Mouse (Mus musculus) kidney, embryonic 14.5 days (tissue): ENCODE measurements at regions not wholly inside any gene's neighbourhood (a gene's known extent, or its start where the extent isn't known, plus 50 kb on each side); places are given as distances from the start of the nearest gene placed in this dataset.

Experiments used
- ATAC-seq: fragments of 200-750 bp; cut with Nextera tagmentation; 2 replicates; pipeline ENCODE4 v1.8.0; 2017; ENCODE audit warnings: moderate number of reproducible peaks, mild to moderate bottlenecking, moderate TSS enrichment, moderate library complexity; ENCODE audit not compliant: low FRiP score, low TSS enrichment
- H3K27ac ChIP-seq: fragments of 300-500 bp; sonication (generic); 2 replicates; pipeline ENCODE4 v1.5.1; 2014; ENCODE audit warnings: low read depth, mild to moderate bottlenecking, low read length, moderate library complexity, mixed read lengths
- H3K27me3 ChIP-seq: fragments of 300-500 bp; sonication (generic); 2 replicates; pipeline ENCODE4 v1.6.1; 2014; ENCODE audit warnings: mild to moderate bottlenecking, low read length; ENCODE audit not compliant: control insufficient read depth, insufficient read depth
- H3K36me3 ChIP-seq: fragments of 300-500 bp; sonication (generic); 2 replicates; pipeline ENCODE4 v1.6.1; 2014; ENCODE audit warnings: low read length, mixed read lengths; ENCODE audit not compliant: control insufficient read depth, insufficient read depth
- H3K4me1 ChIP-seq: fragments of 300-500 bp; sonication (generic); 2 replicates; pipeline ENCODE4 v1.6.1; 2014; ENCODE audit warnings: low read length, mixed read lengths; ENCODE audit not compliant: control insufficient read depth, insufficient read depth
- H3K4me2 ChIP-seq: fragments of 300-500 bp; sonication (generic); replicated peaks from 2 replicates; pipeline ENCODE4 v1.6.1; 2014; ENCODE audit warnings: low read depth, mild to moderate bottlenecking, low read length
- H3K4me3 ChIP-seq: fragments of 300-500 bp; sonication (generic); 2 replicates; pipeline ENCODE4 v1.5.1; 2014; ENCODE audit warnings: mild to moderate bottlenecking, low read length
- H3K9ac ChIP-seq: fragments of 300-500 bp; sonication (generic); 2 replicates; pipeline ENCODE4 v1.6.1; 2014; ENCODE audit warnings: low read depth, mild to moderate bottlenecking, low read length, moderate library complexity
- H3K9me3 ChIP-seq: fragments of 300-500 bp; sonication (generic); 2 replicates; pipeline ENCODE4 v1.6.1; 2016; ENCODE audit warnings: low read length; ENCODE audit not compliant: control insufficient read depth
- WGBS: fragments of 180-500 bp; shearing (Covaris S2); extraction: QIAGEN DNeasy Blood & Tissue Kit; methylation state at CpG from one replicate; pipeline ENCODE4 v1.1.7; 2014; 5-methylcytosine and 5-hydroxymethylcytosine counted together

DNA sequence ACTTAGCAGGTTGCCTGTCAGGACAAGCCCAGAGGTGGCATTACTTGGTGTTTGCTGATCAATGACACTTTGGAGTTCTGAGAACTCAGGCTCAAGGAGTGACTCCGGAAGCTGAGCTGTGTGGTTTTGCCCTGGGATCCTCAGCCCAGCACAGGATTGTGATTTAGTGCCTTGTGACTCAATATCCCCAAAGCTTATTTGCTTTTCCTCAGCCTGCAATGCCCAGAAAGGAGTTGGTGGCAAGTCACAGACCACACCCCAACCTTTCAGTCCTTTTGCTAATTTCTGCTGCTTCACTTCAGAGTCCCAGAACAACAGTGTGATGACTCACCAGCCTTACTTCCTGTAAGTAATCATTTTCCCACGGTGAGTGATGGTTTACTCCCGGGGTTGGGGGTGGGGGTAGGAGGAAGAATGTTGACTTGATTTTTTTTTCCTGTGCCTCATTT, 198.5 kb upstream of the Marcks start:
- no peak overlapping the region for H3K4me2 ChIP-seq
- ATAC-seq, result no peak
- H3K27me3 ChIP-seq, result no peaks in the 10 kb centered on the region
- H3K36me3 ChIP-seq, result no peaks in the 10 kb centered on the region
- no peak overlapping the region for H3K9ac ChIP-seq
- no peaks in the 10 kb centered on the region for H3K9me3 ChIP-seq
- no peak overlapping the region for H3K4me3 ChIP-seq
- H3K27ac ChIP-seq, result no peak overlapping the region; the same call in 1 of the 2 replicates
- H3K4me1 ChIP-seq, result no peaks in the 10 kb centered on the region
- 16% methylated on average over 3 of the region's 3 CpGs for WGBS

DNA sequence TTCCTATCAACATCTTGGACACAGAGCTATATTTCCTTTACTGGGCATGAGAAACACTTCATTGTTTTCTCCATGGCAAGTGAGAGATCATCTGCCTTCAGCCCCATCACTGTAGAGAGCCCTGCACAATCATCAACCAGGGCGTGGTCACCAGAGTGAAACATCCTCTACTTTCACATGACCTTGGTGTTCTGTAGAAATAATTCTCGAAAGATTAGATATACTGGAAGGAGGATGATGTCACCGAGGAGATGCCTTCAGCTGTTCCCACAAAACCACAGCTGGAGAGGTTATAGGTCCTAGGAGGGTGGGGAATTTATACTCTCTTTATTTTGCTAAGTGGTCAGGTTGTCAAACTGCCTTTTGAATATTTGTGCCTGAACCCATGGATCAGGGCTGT, 196.4 kb upstream of the Marcks start:
- H3K4me1 ChIP-seq, result no peaks in the 10 kb centered on the region
- H3K4me2 ChIP-seq, result no peak overlapping the region
- no peak for ATAC-seq
- no peaks in the 10 kb centered on the region for H3K27me3 ChIP-seq
- H3K9ac ChIP-seq, result no peak overlapping the region
- no peaks in the 10 kb centered on the region for H3K36me3 ChIP-seq
- H3K27ac ChIP-seq, result no peak overlapping the region
- 58% methylated on average over 3 of the region's 3 CpGs for WGBS
- H3K4me3 ChIP-seq, result no peak overlapping the region
- H3K9me3 ChIP-seq, result no peaks in the 10 kb centered on the region

DNA sequence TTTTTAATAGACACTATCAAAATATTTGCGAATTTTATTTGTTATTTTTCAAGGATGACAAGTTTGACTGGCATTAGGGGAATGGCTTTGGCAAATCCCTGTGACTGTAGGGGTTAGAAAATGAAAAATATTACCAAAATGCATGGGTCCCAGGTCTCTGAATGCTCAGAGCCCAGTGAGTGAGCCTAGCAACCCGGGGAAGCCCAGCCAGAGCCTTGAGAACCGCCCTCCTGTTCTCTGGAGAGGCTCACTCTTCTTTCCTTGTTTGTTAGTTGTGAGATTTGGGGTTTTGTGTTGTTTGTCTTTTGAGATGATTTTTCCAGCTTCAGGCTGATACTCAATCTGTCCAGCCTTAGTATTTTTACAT, 187.4 kb upstream of the Marcks start:
- 75% methylated on average over 3 of the region's 3 CpGs for WGBS
- H3K27ac ChIP-seq, result no peak overlapping the region

DNA sequence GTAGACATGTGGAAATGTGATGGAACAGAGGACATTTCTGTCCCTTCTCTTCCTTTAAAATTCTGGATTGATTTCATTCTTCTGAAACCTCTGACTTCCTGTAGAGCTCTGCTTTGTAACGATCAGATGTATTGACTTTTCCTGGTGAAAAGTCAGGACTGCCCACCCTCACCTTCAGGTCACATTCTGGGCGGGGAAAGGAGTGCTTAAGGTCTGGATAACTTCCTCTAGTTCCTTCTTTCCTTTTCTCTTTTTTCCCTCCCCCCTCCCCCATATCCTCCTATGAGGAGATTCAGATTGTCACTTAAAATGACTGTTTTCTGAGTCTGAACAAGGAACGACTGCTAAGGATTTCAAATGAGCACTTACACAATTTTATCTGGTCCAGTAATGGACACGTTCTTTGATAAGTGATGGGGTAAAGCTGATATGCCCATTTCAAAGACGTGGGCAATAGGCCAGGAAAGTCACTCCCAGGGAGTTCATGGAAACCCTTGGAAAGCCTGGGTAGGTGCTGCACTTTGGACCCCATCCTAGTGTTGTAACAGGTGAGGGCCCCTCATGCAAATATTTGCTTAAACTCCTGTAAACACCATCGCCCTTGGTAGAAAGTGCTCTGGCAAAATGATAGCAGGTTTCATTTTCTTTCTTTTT, 186.9 kb upstream of the Marcks start:
- no peak overlapping the region for H3K9ac ChIP-seq
- H3K9me3 ChIP-seq, result no peaks in the 10 kb centered on the region
- H3K4me2 ChIP-seq, result no peak overlapping the region
- no peaks in the 10 kb centered on the region for H3K27me3 ChIP-seq
- no peak overlapping the region for H3K27ac ChIP-seq
- ATAC-seq, result no peak
- no peaks in the 10 kb centered on the region for H3K36me3 ChIP-seq
- H3K4me1 ChIP-seq, result no peaks in the 10 kb centered on the region
- 54% methylated on average over 6 of the region's 6 CpGs for WGBS
- no peak overlapping the region for H3K4me3 ChIP-seq

More for the DNA sequence above, 187.4 kb upstream of the Marcks start:
- no peaks in the 10 kb centered on the region for H3K4me1 ChIP-seq
- no peaks in the 10 kb centered on the region for H3K36me3 ChIP-seq
- ATAC-seq, result no peak
- no peak overlapping the region for H3K9ac ChIP-seq
- no peaks in the 10 kb centered on the region for H3K9me3 ChIP-seq
- H3K4me3 ChIP-seq, result no peak overlapping the region
- H3K4me2 ChIP-seq, result no peak overlapping the region
- H3K27me3 ChIP-seq, result no peaks in the 10 kb centered on the region

DNA sequence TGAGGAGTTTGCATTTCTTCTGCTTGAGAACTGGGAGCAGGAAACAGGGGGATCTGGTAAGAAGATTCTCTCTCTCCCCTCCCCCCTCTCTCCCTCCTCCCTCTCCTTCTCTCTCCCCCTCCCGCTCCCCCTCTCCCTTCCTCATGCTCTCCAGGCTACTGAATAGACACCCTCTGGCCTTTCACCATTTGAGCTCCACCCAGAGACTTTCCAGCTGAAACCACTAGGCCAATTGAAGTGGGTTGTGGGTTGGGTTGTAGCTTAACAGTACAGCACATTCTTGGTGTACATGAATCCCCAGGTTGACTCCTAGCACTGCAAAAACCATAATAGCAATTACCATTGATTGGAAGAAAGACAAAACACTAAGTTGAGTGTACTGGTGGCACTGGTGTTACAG, 185.0 kb upstream of the Marcks start:
- Histone ChIP-seq H3K4me1 (no peaks in the 10 kb centered on the region), H3K9ac (no peak overlapping the region), H3K27ac (no peak overlapping the region), H3K4me2 (no peak overlapping the region), H3K9me3 (no peaks in the 10 kb centered on the region), H3K27me3 (no peaks in the 10 kb centered on the region), H3K4me3 (no peak overlapping the region), H3K36me3 (no peaks in the 10 kb centered on the region)
- no peak for ATAC-seq
- WGBS, result 78% methylated on average over 1 of the region's 1 CpGs

DNA sequence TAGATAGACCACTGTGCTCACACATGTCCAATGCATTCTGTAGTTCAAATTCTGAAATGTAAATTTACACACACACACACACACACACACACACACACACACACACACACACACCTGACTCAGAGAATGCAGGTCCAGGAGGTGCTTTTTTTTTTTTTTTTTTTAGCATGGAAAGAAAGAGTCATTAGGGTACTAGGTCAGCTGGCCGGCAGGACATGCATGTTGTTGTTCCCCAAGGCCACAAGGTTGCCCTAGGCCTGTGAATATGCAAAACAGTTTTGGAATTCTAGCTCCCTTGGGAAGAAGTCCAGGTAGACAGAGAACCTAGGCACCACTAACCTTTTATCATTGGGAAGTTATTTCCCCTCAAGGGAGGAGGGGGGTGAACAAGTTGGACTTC, 184.1 kb upstream of the Marcks start:
- no peak overlapping the region for H3K27ac ChIP-seq
- H3K4me1 ChIP-seq, result no peaks in the 10 kb centered on the region
- no peak for ATAC-seq
- H3K27me3 ChIP-seq, result no peaks in the 10 kb centered on the region
- H3K4me2 ChIP-seq, result no peak overlapping the region
- no peak overlapping the region for H3K4me3 ChIP-seq
- H3K9ac ChIP-seq, result no peak overlapping the region
- WGBS, result 78% methylated on average over 1 of the region's 1 CpGs
- H3K36me3 ChIP-seq, result no peaks in the 10 kb centered on the region
- no peaks in the 10 kb centered on the region for H3K9me3 ChIP-seq

DNA sequence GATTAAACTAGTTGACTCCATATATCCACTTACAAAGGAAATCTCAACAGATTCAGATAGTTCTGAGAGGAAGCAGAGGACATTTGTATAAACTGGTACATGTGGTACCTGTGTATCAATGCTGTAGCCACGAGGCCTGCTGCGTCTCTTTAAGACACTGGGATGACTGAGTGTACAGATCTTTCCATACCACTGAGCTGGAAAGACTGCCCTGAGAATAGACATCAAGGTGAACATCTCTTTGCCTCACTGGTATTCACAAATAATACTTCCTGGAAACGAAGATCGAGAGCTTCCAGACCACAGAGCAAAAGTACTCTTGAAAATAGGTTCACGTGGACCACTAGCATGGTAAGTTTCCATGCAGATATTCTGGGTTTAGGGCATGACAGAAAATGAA, 183.6 kb upstream of the Marcks start:
- H3K9me3 ChIP-seq, result no peaks in the 10 kb centered on the region
- no peak overlapping the region for H3K4me2 ChIP-seq
- no peaks in the 10 kb centered on the region for H3K36me3 ChIP-seq
- no peak for ATAC-seq
- no peaks in the 10 kb centered on the region for H3K27me3 ChIP-seq
- no peak overlapping the region for H3K27ac ChIP-seq
- H3K4me1 ChIP-seq, result no peaks in the 10 kb centered on the region
- H3K9ac ChIP-seq, result no peak overlapping the region
- WGBS, result 91% methylated on average over 5 of the region's 5 CpGs
- no peak overlapping the region for H3K4me3 ChIP-seq

DNA sequence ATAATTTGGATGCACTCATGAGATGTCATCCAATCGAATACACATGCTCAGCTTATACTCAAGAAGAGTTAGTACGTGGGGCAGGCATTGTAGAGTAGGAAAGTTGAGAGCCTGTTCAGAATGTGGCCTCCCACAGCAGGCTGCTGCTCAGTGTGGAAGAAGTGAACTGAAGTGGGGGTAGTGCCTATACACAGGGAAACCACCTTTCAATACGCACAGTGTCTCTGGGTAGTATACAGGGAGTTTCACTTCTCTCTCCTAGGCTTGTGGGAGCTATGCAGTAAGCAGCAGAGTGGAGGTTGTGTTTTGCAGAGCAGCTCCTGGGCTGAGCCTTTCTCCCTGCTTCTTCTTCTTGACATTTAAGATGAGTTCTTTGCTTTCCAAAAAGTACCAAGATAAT, 182.5 kb upstream of the Marcks start:
- no peaks in the 10 kb centered on the region for H3K9me3 ChIP-seq
- no peaks in the 10 kb centered on the region for H3K4me1 ChIP-seq
- H3K27me3 ChIP-seq, result no peaks in the 10 kb centered on the region
- ATAC-seq, result no peak
- 91% methylated on average over 3 of the region's 3 CpGs for WGBS
- no peak overlapping the region for H3K4me3 ChIP-seq
- no peak overlapping the region for H3K9ac ChIP-seq
- no peak overlapping the region for H3K4me2 ChIP-seq
- no peak overlapping the region for H3K27ac ChIP-seq
- no peaks in the 10 kb centered on the region for H3K36me3 ChIP-seq

DNA sequence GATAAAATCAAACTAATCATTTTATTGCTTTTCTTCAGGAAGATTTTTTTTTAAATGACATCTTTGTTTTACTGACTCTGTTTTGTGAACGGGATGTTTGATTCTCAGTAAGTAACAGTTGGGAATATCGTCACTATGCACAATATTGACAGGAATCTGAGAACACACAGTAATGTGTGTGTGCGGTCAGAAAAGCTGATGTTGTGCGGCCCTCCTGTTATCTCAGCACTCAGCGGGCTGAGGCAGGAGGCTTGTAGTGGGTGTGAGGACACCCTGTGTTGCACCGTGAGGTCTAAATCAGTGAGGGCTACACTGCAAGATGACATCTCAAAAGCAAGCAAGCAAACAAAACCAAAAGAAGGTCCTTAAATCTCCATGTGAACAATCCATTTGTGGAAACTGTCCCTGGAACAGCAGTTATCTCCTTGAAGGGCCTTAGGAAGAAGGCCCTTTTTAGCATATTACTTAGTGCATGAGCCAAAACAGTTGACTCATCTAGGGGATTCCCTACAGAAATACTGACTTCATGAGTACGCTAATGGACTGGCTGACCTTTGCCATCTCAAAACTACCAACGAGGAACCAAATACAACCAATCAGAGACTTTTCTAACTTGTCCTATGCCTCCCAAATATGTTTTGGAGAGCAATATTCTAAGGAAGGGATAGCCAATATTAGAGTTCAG, 181.2 kb upstream of the Marcks start:
- Histone ChIP-seq H3K9me3 (no peaks in the 10 kb centered on the region), H3K27ac (no peak overlapping the region), H3K4me1 (no peaks in the 10 kb centered on the region), H3K36me3 (no peaks in the 10 kb centered on the region), H3K9ac (no peak overlapping the region), H3K4me2 (no peak overlapping the region), H3K4me3 (no peak overlapping the region), H3K27me3 (no peaks in the 10 kb centered on the region)
- whole genome bisulfite sequencing, result 90% methylated on average over 8 of the region's 8 CpGs
- ATAC-seq, result no peak
